Mouse (Mus musculus): ENCODE data around the gene Spem2. TPM values are rescaled to one million over a fixed set of nuclear protein-coding genes. Genes with fewer than 3 reads are reported as not detected.

Spem2 gene
- polyA plus RNA-seq, 1 experiment from 2014 or later = not detected

- H3K27ac ChIP-seq (replicated peaks) = no peak overlapping the region
Observed at GRCm38 (mm10) chr11:69793429-69793828, 24.8 kb downstream of the Spem2 start.

GRCm38 (mm10) chr11:69791420-69791819 is 26.8 kb downstream of the Spem2 start:
- no peak overlapping the region for H3K27ac ChIP-seq (replicated peaks)
- ATAC-seq (ENCODE audit: low read depth) = no peak
- peaks cover 12% of the 10 kb centered on the region for H3K4me1 ChIP-seq (replicated peaks)
- H3K27me3 ChIP-seq = peaks cover 34% of the 10 kb centered on the region
- H3K4me2 ChIP-seq = no peak overlapping the region
- no peaks in the 10 kb centered on the region for H3K9me3 ChIP-seq
- no peak overlapping the region for H3K9ac ChIP-seq
- 72% methylated on average over 5 of the region's 5 CpGs for WGBS
- H3K4me3 ChIP-seq = no peak overlapping the region
- H3K36me3 ChIP-seq = no peaks in the 10 kb centered on the region

More at GRCm38 (mm10) chr11:69793429-69793828, 24.8 kb downstream of the Spem2 start:
- no peak for ATAC-seq (ENCODE audit: low read depth)
- 0 out of 2 replicates have a peak, but pooled peaks cover 4% of the 10 kb centered on the region for H3K36me3 ChIP-seq
- H3K27me3 ChIP-seq = peaks cover 51% of the 10 kb centered on the region
- no peak overlapping the region for H3K4me2 ChIP-seq
- WGBS = 69% methylated on average over 5 of the region's 5 CpGs
- H3K4me1 ChIP-seq (replicated peaks) = peaks cover 17% of the 10 kb centered on the region
- H3K4me3 ChIP-seq = no peak overlapping the region
- H3K9ac ChIP-seq = no peak overlapping the region
- no peaks in the 10 kb centered on the region for H3K9me3 ChIP-seq

GRCm38 (mm10) chr11:69789431-69789830 is 28.8 kb downstream of the Spem2 start:
- H3K4me3 ChIP-seq = no peak overlapping the region
- ATAC-seq (ENCODE audit: low read depth) = no peak
- H3K4me2 ChIP-seq = no peak overlapping the region
- no peaks in the 10 kb centered on the region for H3K9me3 ChIP-seq
- H3K4me1 ChIP-seq (replicated peaks) = no peaks in the 10 kb centered on the region
- H3K9ac ChIP-seq = no peak overlapping the region
- WGBS = 72% methylated on average over 5 of the region's 5 CpGs
- H3K27ac ChIP-seq (replicated peaks) = no peak overlapping the region
- peaks cover 27% of the 10 kb centered on the region for H3K27me3 ChIP-seq
- no peaks in the 10 kb centered on the region for H3K36me3 ChIP-seq

GRCm38 (mm10) chr11:69787306-69787705 is 31.0 kb downstream of the Spem2 start:
- WGBS = 79% methylated on average over 5 of the region's 5 CpGs
- H3K36me3 ChIP-seq = no peaks in the 10 kb centered on the region
- no peak overlapping the region for H3K4me3 ChIP-seq
- no peak overlapping the region for H3K27ac ChIP-seq (replicated peaks)
- no peaks in the 10 kb centered on the region for H3K9me3 ChIP-seq
- no peaks in the 10 kb centered on the region for H3K4me1 ChIP-seq (replicated peaks)
- H3K4me2 ChIP-seq = no peak overlapping the region
- peaks cover 8% of the 10 kb centered on the region for H3K27me3 ChIP-seq
- ATAC-seq (ENCODE audit: low read depth) = no peak
- no peak overlapping the region for H3K9ac ChIP-seq

- H3K4me3 ChIP-seq = no peak overlapping the region
- WGBS = 39% methylated on average over 15 of the region's 15 CpGs
- H3K27me3 ChIP-seq = no peaks in the 10 kb centered on the region; the same call in none of the 2 replicates
- no peaks in the 10 kb centered on the region; the same call in 1 of the 2 replicates for H3K4me1 ChIP-seq (replicated peaks)
- H3K9ac ChIP-seq = no peak overlapping the region
- ATAC-seq (ENCODE audit: low read depth) = no peak
- H3K9me3 ChIP-seq = no peaks in the 10 kb centered on the region
- H3K27ac ChIP-seq (replicated peaks) = no peak overlapping the region
- H3K36me3 ChIP-seq = no peaks in the 10 kb centered on the region
- H3K4me2 ChIP-seq = peak overlapping the region; percentile 11; the same call in 1 of the 2 replicates
Observed at GRCm38 (mm10) chr11:69784793-69785272, 33.4 kb downstream of the Spem2 start.

GRCm38 (mm10) chr11:69781828-69782227 is 36.4 kb downstream of the Spem2 start:
- Histone ChIP-seq H3K9me3 (no peaks in the 10 kb centered on the region), H3K9ac (no peak overlapping the region), H3K36me3 (peaks cover 22% of the 10 kb centered on the region), H3K4me2 (no peak overlapping the region), H3K4me1 (replicated peaks) (no peaks in the 10 kb centered on the region; the same call in 1 of the 2 replicates), H3K27ac (replicated peaks) (no peak overlapping the region), H3K27me3 (peaks cover 18% of the 10 kb centered on the region), H3K4me3 (no peak overlapping the region)
- 22% methylated on average over 4 of the region's 4 CpGs for WGBS
- no peak for ATAC-seq (ENCODE audit: low read depth)

GRCm38 (mm10) chr11:69778985-69779384 is 39.3 kb downstream of the Spem2 start:
- H3K4me1 ChIP-seq (replicated peaks) = no peaks in the 10 kb centered on the region; the same call in 1 of the 2 replicates
- H3K27ac ChIP-seq (replicated peaks) = no peak overlapping the region
- peaks cover 21% of the 10 kb centered on the region for H3K27me3 ChIP-seq
- H3K9ac ChIP-seq = no peak overlapping the region
- H3K4me2 ChIP-seq = no peak overlapping the region
- ATAC-seq (ENCODE audit: low read depth) = no peak
- WGBS = 52% methylated on average over 7 of the region's 7 CpGs
- no peaks in the 10 kb centered on the region for H3K9me3 ChIP-seq
- H3K36me3 ChIP-seq = peaks cover 39% of the 10 kb centered on the region
- no peak overlapping the region for H3K4me3 ChIP-seq

GRCm38 (mm10) chr11:69778258-69778982 is 39.8 kb downstream of the Spem2 start:
- no peaks in the 10 kb centered on the region for H3K9me3 ChIP-seq
- peaks cover 21% of the 10 kb centered on the region for H3K27me3 ChIP-seq
- 71% methylated on average over 23 of the region's 23 CpGs for WGBS
- no peaks in the 10 kb centered on the region; the same call in 1 of the 2 replicates for H3K4me1 ChIP-seq (replicated peaks)
- ATAC-seq (ENCODE audit: low read depth) = no peak
- H3K36me3 ChIP-seq = peaks cover 39% of the 10 kb centered on the region
- no peak overlapping the region for H3K4me2 ChIP-seq
- no peak overlapping the region for H3K27ac ChIP-seq (replicated peaks)
- no peak overlapping the region for H3K9ac ChIP-seq
- no peak overlapping the region for H3K4me3 ChIP-seq

- 57% methylated on average over 26 of the region's 26 CpGs for WGBS
Observed at GRCm38 (mm10) chr11:69777504-69778257, 40.6 kb downstream of the Spem2 start.

GRCm38 (mm10) chr11:69776488-69776887 is 41.8 kb downstream of the Spem2 start:
- H3K27me3 ChIP-seq = peaks cover 21% of the 10 kb centered on the region
- no peak overlapping the region for H3K4me2 ChIP-seq
- no peak overlapping the region for H3K9ac ChIP-seq
- peaks cover 44% of the 10 kb centered on the region for H3K36me3 ChIP-seq
- no peak for ATAC-seq (ENCODE audit: low read depth)
- no peaks in the 10 kb centered on the region; the same call in 1 of the 2 replicates for H3K4me1 ChIP-seq (replicated peaks)
- no peak overlapping the region for H3K4me3 ChIP-seq
- H3K27ac ChIP-seq (replicated peaks) = no peak overlapping the region
- 82% methylated on average over 20 of the region's 20 CpGs for WGBS
- no peaks in the 10 kb centered on the region for H3K9me3 ChIP-seq

More at GRCm38 (mm10) chr11:69777504-69778257, 40.6 kb downstream of the Spem2 start:
- no peaks in the 10 kb centered on the region for H3K9me3 ChIP-seq
- ATAC-seq (ENCODE audit: low read depth) = no peak
- H3K4me3 ChIP-seq = no peak overlapping the region
- no peak overlapping the region for H3K9ac ChIP-seq
- no peak overlapping the region for H3K27ac ChIP-seq (replicated peaks)
- no peaks in the 10 kb centered on the region; the same call in 1 of the 2 replicates for H3K4me1 ChIP-seq (replicated peaks)
- peaks cover 21% of the 10 kb centered on the region for H3K27me3 ChIP-seq
- H3K36me3 ChIP-seq = peaks cover 44% of the 10 kb centered on the region
- no peak overlapping the region for H3K4me2 ChIP-seq

GRCm38 (mm10) chr11:69775716-69776115 is 42.5 kb downstream of the Spem2 start:
- Histone ChIP-seq H3K4me2 (no peak overlapping the region), H3K9me3 (no peaks in the 10 kb centered on the region), H3K27ac (replicated peaks) (no peak overlapping the region), H3K27me3 (peaks cover 21% of the 10 kb centered on the region), H3K9ac (no peak overlapping the region), H3K4me1 (replicated peaks) (no peaks in the 10 kb centered on the region), H3K4me3 (no peak overlapping the region), H3K36me3 (peaks cover 44% of the 10 kb centered on the region)
- WGBS = 54% methylated on average over 10 of the region's 10 CpGs
- no peak for ATAC-seq (ENCODE audit: low read depth)

GRCm38 (mm10) chr11:69774961-69775360 is 43.3 kb downstream of the Spem2 start:
- WGBS = 65% methylated on average over 5 of the region's 5 CpGs
- no peak for ATAC-seq (ENCODE audit: low read depth)
- Histone ChIP-seq H3K9me3 (no peaks in the 10 kb centered on the region), H3K9ac (no peak overlapping the region), H3K4me2 (no peak overlapping the region), H3K27me3 (peaks cover 21% of the 10 kb centered on the region), H3K27ac (replicated peaks) (no peak overlapping the region), H3K36me3 (peaks cover 44% of the 10 kb centered on the region), H3K4me3 (no peak overlapping the region), H3K4me1 (replicated peaks) (peaks cover under 1% of the 10 kb centered on the region)
